Mouse (Mus musculus) limb, embryonic 14.5 days (tissue): ENCODE data around the gene Esp15. TPM values are rescaled to one million over a fixed set of nuclear protein-coding genes. Genes with fewer than 3 reads are reported as not detected.
"Not testable (repeated sequence)": the region's sequence is repeated elsewhere in the genome, so short reads cannot be mapped to it uniquely, and the experiment has no call there.

Source experiments
- ATAC-seq: fragments of 200-750 bp; cut with Nextera tagmentation; 2 replicates; pipeline ENCODE4 v1.8.0; 2017; ENCODE audit warnings: low read depth, moderate number of reproducible peaks, moderate TSS enrichment; ENCODE audit not compliant: low FRiP score
- DNase-seq: peaks from one replicate; pipeline ENCODE4 v3.0.0-alpha.2; 2015; ENCODE audit warnings: low spot score
- H3K27ac ChIP-seq: fragments of 300-500 bp; sonication (generic); replicated peaks from 2 replicates; pipeline ENCODE4 v1.5.1; 2014; ENCODE audit warnings: low read depth, mild to moderate bottlenecking, low read length, moderate library complexity, mixed read lengths
- H3K27me3 ChIP-seq: fragments of 300-500 bp; sonication (generic); 2 replicates; pipeline ENCODE4 v1.6.1; 2014; ENCODE audit warnings: low read length, mixed read lengths; ENCODE audit not compliant: control insufficient read depth, insufficient read depth
- H3K36me3 ChIP-seq: fragments of 300-500 bp; sonication (generic); 2 replicates; pipeline ENCODE4 v1.6.1; 2014; ENCODE audit warnings: mild to moderate bottlenecking, low read length, moderate library complexity, mixed read lengths; ENCODE audit not compliant: control insufficient read depth, insufficient read depth
- H3K4me1 ChIP-seq: fragments of 300-500 bp; sonication (generic); 2 replicates; pipeline ENCODE4 v1.6.1; 2014; ENCODE audit warnings: antibody characterized with exemption, low read length, mixed read lengths; ENCODE audit not compliant: control insufficient read depth, insufficient read depth
- H3K4me2 ChIP-seq: fragments of 300-500 bp; sonication (generic); replicated peaks from 2 replicates; pipeline ENCODE4 v1.6.1; 2014; ENCODE audit warnings: low read depth, mild to moderate bottlenecking, low read length, moderate library complexity; ENCODE audit not compliant: severe bottlenecking
- H3K4me3 ChIP-seq: fragments of 300-500 bp; sonication (generic); replicated peaks from 2 replicates; pipeline ENCODE4 v1.5.1; 2014; ENCODE audit warnings: low read length
- H3K9ac ChIP-seq: fragments of 300-500 bp; sonication (generic); 2 replicates; pipeline ENCODE4 v1.6.1; 2014; ENCODE audit warnings: mild to moderate bottlenecking, low read depth, low read length, moderate library complexity; ENCODE audit not compliant: severe bottlenecking
- H3K9me3 ChIP-seq: fragments of 300-500 bp; sonication (generic); 2 replicates; pipeline ENCODE4 v1.6.1; 2016; ENCODE audit warnings: low read length; ENCODE audit not compliant: control insufficient read depth
- POLR2A ChIP-seq: fragments of 200-500 bp; IDR thresholded peaks from 2 replicates; pipeline ENCODE4 v1.8.0; 2012; ENCODE audit warnings: inconsistent platforms, mild to moderate bottlenecking, moderate library complexity, borderline replicate concordance; ENCODE audit not compliant: insufficient read depth, insufficient read length; ENCODE audit errors: extremely low read depth
- WGBS: fragments of 180-500 bp; shearing (Covaris S2); extraction: QIAGEN DNeasy Blood & Tissue Kit; methylation state at CpG from one replicate; pipeline ENCODE4 v1.1.7; 2014; 5-methylcytosine and 5-hydroxymethylcytosine counted together
- polyA plus RNA-seq, 2 experiments: library from polyadenylated mRNA; depleted of rRNA in 1 of 2; stranded (reverse) in 1 of 2; unstranded in 1 of 2; fragments of >200 nt; fragmentation: Nextera tagmentation in 1 of 2; extraction: Ambion mirVana in 1 of 2; gene quantifications; 2 replicates each; pipeline versions ENCODE4 v1.2.1 to v1.2.3; 2012 to 2014

Esp15 gene
- polyA plus RNA-seq (2012; rRNA removed) (not detected in 2 replicates), polyA plus RNA-seq (2014; fragmentation: Nextera tagmentation; extraction: Ambion mirVana) (not detected in 2 replicates)

DNA sequence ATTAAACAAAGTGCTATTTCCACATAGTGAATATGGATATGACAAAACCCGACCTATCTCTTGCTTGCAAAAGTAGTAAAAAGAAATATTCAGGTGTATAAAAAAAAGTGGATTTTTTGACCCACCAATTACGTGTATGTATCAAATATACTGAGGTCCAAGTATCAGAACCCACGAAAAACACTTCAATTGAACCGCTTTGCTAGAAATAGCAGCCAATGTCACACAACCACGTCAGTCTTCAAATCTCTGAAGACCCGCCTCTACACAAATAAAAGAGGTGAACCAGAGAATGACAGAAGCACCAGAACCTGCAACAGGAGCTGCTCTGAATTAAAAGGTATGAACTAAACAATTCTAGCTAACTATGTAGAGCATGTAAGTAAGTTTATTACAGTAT is at the start of gene Esp15:
Gene Esp15, plus strand, starts transcription at position 301 of the 400 bp plus-strand sequence.
- ATAC-seq, H3K36me3 ChIP-seq, H3K9ac ChIP-seq, H3K4me2 ChIP-seq, H3K27ac ChIP-seq, H3K27me3 ChIP-seq, H3K4me3 ChIP-seq, DNase-seq, H3K9me3 ChIP-seq, H3K4me1 ChIP-seq: not testable (repeated sequence)
- 68% methylated on average over 6 of the region's 6 CpGs for WGBS

DNA sequence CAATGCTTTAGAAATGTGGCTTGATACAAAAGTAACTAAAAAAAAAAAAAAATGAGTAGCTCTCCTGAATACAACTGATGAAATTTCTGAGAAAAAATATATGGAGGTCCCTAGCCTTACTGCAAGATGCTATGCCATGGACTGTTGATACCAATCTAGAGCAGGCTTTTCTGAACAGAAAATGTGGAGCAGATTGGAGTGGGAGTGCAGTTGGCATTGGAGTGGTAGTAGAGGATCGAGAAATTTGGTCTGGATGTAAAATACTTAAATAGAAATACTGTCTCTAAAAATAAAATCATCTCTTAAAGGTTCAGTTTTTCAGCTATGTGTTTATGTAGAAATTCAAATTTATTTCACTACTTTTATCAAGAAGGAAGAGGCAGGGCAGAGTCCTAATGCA is 49.2 kb upstream of the Esp15 start:
- TF ChIP-seq POLR2A: no peak
- no peaks in the 10 kb centered on the region for H3K36me3 ChIP-seq
- H3K4me2 ChIP-seq: no peak overlapping the region
- H3K27me3 ChIP-seq: no peaks in the 10 kb centered on the region
- no peaks in the 10 kb centered on the region for H3K9me3 ChIP-seq
- H3K4me1 ChIP-seq: no peaks in the 10 kb centered on the region
- DNase-seq: no peak
- 47% methylated on average over 1 of the region's 1 CpGs for WGBS
- H3K27ac ChIP-seq: no peak overlapping the region
- no peak overlapping the region for H3K4me3 ChIP-seq
- no peak overlapping the region for H3K9ac ChIP-seq
- no peak for ATAC-seq

Other genes starting within 250 kb of the Esp15 start
- gene Esp18, start 234.6 kb upstream of the Esp15 start, polyA plus RNA-seq (2012; rRNA removed): not detected in 2 replicates
- not detected in 2 replicates for gene Esp18, start 234.6 kb upstream of the Esp15 start, polyA plus RNA-seq (2014; fragmentation: Nextera tagmentation; extraction: Ambion mirVana)
- not detected in 2 replicates for gene Esp16, start 104.8 kb upstream of the Esp15 start, polyA plus RNA-seq (2012; rRNA removed)
- gene Esp16, start 104.8 kb upstream of the Esp15 start, polyA plus RNA-seq (2014; fragmentation: Nextera tagmentation; extraction: Ambion mirVana): not detected in 2 replicates